Mouse (Mus musculus) limb, embryonic 10.5 days (tissue): Measurements from ENCODE around the gene Ccdc184. TPM values are rescaled to one million over a fixed set of nuclear protein-coding genes. Genes with fewer than 3 reads are reported as not detected.

Experiments
- DNase-seq: peaks from one replicate; pipeline ENCODE4 v3.0.0-alpha.2; 2017; ENCODE audit warnings: low spot score
- H3K27ac ChIP-seq: fragments of 300-500 bp; sonication (generic); 2 replicates; pipeline ENCODE4 v1.5.1; 2016; ENCODE audit warnings: mild to moderate bottlenecking
- H3K27me3 ChIP-seq: fragments of 300-500 bp; sonication (generic); 2 replicates; pipeline ENCODE4 v1.6.1; 2016; ENCODE audit warnings: low read depth, mild to moderate bottlenecking; ENCODE audit not compliant: poor library complexity, severe bottlenecking
- H3K36me3 ChIP-seq: fragments of 300-500 bp; sonication (generic); 2 replicates; pipeline ENCODE4 v1.6.1; 2016; ENCODE audit warnings: mild to moderate bottlenecking, moderate library complexity
- H3K4me1 ChIP-seq: fragments of 300-500 bp; sonication (generic); 2 replicates; pipeline ENCODE4 v1.6.1; 2016
- H3K4me3 ChIP-seq: fragments of 300-500 bp; sonication (generic); 2 replicates; pipeline ENCODE4 v1.5.1; 2016; ENCODE audit warnings: mild to moderate bottlenecking, moderate library complexity
- H3K9me3 ChIP-seq: fragments of 300-500 bp; sonication (generic); replicated peaks from 2 replicates; pipeline ENCODE4 v1.6.1; 2016; ENCODE audit warnings: mild to moderate bottlenecking
- WGBS: fragments of 180-500 bp; shearing (Covaris S2); methylation state at CpG from one replicate; pipeline ENCODE4 v1.1.7; 2016; 5-methylcytosine and 5-hydroxymethylcytosine counted together
- polyA plus RNA-seq: library from polyadenylated mRNA; unstranded; fragments of >200 nt; fragmentation: Nextera tagmentation; extraction: Ambion mirVana; gene quantifications from 2 replicates; pipeline ENCODE4 v1.2.1, GENCODE M21; 2016

The Ccdc184 gene
- polyA plus RNA-seq, 1 experiment from 2014 or later = 0.33 TPM

DNA sequence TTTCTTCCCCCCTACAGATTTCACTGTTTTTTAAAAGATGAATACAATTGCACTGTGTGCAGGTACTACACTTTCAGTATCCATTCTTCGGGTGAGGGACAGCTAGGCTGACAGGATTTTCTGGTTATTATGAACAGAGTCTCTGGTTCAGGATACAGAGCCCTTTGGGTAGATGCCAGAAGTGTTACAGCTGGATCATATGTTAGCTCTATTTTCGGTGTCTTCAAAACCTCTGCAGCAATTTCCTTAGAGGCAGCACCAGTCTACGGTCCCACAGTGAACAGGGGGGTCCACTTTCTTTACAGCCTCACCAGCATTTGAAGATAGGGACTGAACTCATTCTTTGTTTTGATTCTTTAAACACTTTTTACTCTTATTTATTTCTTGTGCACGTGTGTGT is 17.5 kb downstream of the Ccdc184 start:
- Histone ChIP-seq H3K27ac (no peak overlapping the region), H3K27me3 (peaks cover 9% of the 10 kb centered on the region; the same call in 1 of the 2 replicates), H3K36me3 (no peaks in the 10 kb centered on the region), H3K9me3 (no peaks in the 10 kb centered on the region), H3K4me3 (no peak overlapping the region), H3K4me1 (peaks cover 14% of the 10 kb centered on the region)
- WGBS = 82% methylated on average over 4 of the region's 4 CpGs
- no peak for DNase-seq

- no peaks in the 10 kb centered on the region for H3K9me3 ChIP-seq
- no peak for DNase-seq
- no peaks in the 10 kb centered on the region for H3K4me1 ChIP-seq
- 68% methylated on average over 3 of the region's 3 CpGs for WGBS
- no peaks in the 10 kb centered on the region for H3K27me3 ChIP-seq
- no peaks in the 10 kb centered on the region for H3K36me3 ChIP-seq
- no peak within 1 kb of the TSS for H3K27ac ChIP-seq
- no peak within 1 kb of the TSS for H3K4me3 ChIP-seq
Measured at GRCm38 (mm10) chr15:98195442-98195841, 28.5 kb downstream of the Ccdc184 start, which contains the start of gene Olfr288. Olfr288 (minus strand) TSS chr15:98195542.

DNA sequence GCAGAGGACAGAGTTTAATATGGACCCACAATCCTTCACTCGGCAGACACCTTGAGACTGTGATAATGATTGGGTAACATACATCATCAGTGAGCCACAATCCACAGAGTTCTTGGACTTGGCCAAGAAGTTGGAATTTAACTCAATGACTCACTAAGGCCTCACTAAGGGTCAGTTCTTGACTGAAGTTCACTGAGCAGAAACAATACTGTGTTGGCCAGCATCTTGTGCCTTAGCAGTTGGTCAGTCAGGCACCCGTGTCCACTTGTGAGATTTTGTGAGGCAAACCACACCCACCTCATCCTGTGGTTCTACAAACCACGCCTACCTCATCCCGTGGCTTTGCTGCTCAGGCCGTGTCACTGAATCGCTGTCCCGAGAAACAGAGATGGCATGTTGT is 42.7 kb downstream of the Ccdc184 start:
- no peak overlapping the region for H3K27ac ChIP-seq
- H3K27me3 ChIP-seq = no peaks in the 10 kb centered on the region
- H3K9me3 ChIP-seq = no peaks in the 10 kb centered on the region
- WGBS = 81% methylated on average over 7 of the region's 7 CpGs
- DNase-seq = no peak
- no peak overlapping the region for H3K4me3 ChIP-seq
- no peaks in the 10 kb centered on the region for H3K36me3 ChIP-seq
- H3K4me1 ChIP-seq = no peaks in the 10 kb centered on the region

DNA sequence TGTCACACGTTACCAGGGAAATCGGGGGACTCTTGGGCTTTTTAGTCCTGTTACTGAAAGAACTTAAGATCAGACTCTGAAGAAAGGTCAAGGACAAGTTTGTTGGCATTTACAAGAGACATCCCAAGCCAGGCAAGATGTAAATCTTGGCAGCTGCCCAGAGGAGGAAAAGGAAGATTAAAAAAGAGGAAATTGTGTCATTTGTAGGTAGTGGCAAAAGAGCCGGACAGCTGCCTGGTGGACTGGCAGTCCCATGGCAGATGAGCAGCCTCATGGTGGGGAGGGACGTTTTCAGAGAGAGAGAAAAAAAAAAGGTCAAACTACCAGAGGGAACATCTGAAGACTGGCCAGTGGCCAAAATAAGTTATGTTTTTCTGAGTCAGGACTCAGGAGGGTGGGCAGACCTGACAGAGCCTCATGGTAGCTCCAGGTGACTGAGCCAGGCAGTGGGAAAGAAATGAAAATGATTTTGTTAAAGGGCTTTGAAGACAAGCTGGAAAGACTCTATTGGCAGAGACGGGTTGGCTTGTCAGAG is 46.4 kb downstream of the Ccdc184 start:
- H3K4me3 ChIP-seq = no peak overlapping the region
- DNase-seq = no peak
- 88% methylated on average over 5 of the region's 5 CpGs for WGBS

DNA sequence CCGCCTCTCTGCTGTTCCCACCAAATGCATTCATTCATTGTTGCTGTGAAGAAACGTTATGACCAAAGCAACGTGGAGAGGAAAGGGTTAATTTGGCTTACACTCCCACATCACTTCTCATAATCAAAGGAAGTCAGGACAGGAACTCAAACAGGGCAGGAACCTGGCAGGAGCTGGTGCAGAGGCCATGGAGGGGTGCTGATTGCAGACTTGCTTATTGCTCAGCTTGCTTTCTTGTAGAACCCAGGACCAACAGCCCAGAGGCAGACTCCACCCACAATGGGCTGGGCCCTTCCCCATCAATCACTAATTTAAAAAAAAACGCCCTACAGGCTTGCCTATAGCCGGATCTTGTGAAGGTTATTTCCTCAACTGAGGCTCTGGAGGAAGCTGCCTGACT is 47.2 kb downstream of the Ccdc184 start:
- Histone ChIP-seq H3K9me3 (no peaks in the 10 kb centered on the region), H3K27ac (no peak overlapping the region), H3K36me3 (no peaks in the 10 kb centered on the region), H3K27me3 (no peaks in the 10 kb centered on the region), H3K4me3 (no peak overlapping the region), H3K4me1 (no peaks in the 10 kb centered on the region)
- DNase-seq = no peak
- 74% methylated on average over 5 of the region's 5 CpGs for WGBS

More for the DNA sequence above, 46.4 kb downstream of the Ccdc184 start:
- Histone ChIP-seq H3K27ac (no peak overlapping the region), H3K9me3 (no peaks in the 10 kb centered on the region), H3K27me3 (no peaks in the 10 kb centered on the region), H3K4me1 (no peaks in the 10 kb centered on the region), H3K36me3 (no peaks in the 10 kb centered on the region)

Other genes starting within 250 kb of the Ccdc184 start
- 29.8 and 34.9 TPM in 2 replicates for gene Tmem106c, start 203.0 kb upstream of the Ccdc184 start, polyA plus RNA-seq
- gene Col2a1, start 162.5 kb upstream of the Ccdc184 start, polyA plus RNA-seq = 72.8 and 186 TPM in 2 replicates
- gene Pfkm, start 74.6 kb upstream of the Ccdc184 start, polyA plus RNA-seq = 36.3 and 42.9 TPM in 2 replicates
- 46.8 and 51.6 TPM in 2 replicates for gene Senp1, start 73.4 kb upstream of the Ccdc184 start, polyA plus RNA-seq
- 36.1 and 40.4 TPM in 2 replicates for gene Asb8, start 1.5 kb upstream of the Ccdc184 start, polyA plus RNA-seq
- gene Olfr288, start 28.4 kb downstream of the Ccdc184 start, polyA plus RNA-seq = not detected in 2 replicates
- not detected in 2 replicates for gene Gm44579, start 53.8 kb downstream of the Ccdc184 start, polyA plus RNA-seq
- not detected in 2 replicates for gene Olfr287, start 53.9 kb downstream of the Ccdc184 start, polyA plus RNA-seq
- not detected in 2 replicates for gene Olfr286, start 67.3 kb downstream of the Ccdc184 start, polyA plus RNA-seq
- not detected in 2 replicates for gene H1fnt, start 90.1 kb downstream of the Ccdc184 start, polyA plus RNA-seq
- gene Zfp641, start 129.0 kb downstream of the Ccdc184 start, polyA plus RNA-seq = 0.08 and 0.11 TPM in 2 replicates
- gene Olfr285, start 150.2 kb downstream of the Ccdc184 start, polyA plus RNA-seq = not detected in 2 replicates
- gene Olfr284, start 173.8 kb downstream of the Ccdc184 start, polyA plus RNA-seq = not detected in 2 replicates
- not detected in 2 replicates for gene Olfr283, start 213.8 kb downstream of the Ccdc184 start, polyA plus RNA-seq